Mouse (Mus musculus) ES-Bruce4 (cell line): ENCODE measurements around the gene Gnai3.

Experiments
- CTCF ChIP-seq: IDR thresholded peaks from one replicate; pipeline ENCODE4 v1.8.1; 2011; ENCODE audit warnings: low read depth, low read length
- EP300 ChIP-seq: IDR thresholded peaks from 2 replicates; pipeline ENCODE4 v1.6.1; 2011; ENCODE audit warnings: low read depth, low read length; ENCODE audit not compliant: insufficient read depth
- POLR2A ChIP-seq: IDR thresholded peaks from one replicate; pipeline ENCODE4 v1.8.1; 2011; ENCODE audit warnings: low read length; ENCODE audit not compliant: insufficient read depth

GRCm38 (mm10) chr3:108174672-108175531 is 29.0 kb upstream of the Gnai3 start:
- no peak for TF ChIP-seq CTCF
- no peak for TF ChIP-seq POLR2A
- TF ChIP-seq EP300, result no peak
